Mouse (Mus musculus) gastrocnemius, postnatal 36 days (tissue): Measurements from ENCODE around the gene Cramp1l. TPM values are rescaled to one million over a fixed set of nuclear protein-coding genes. Genes with fewer than 3 reads are reported as not detected.
"Not testable (repeated sequence)": the region's sequence is repeated elsewhere in the genome, so short reads cannot be mapped to it uniquely, and the experiment has no call there.

Experiments used
- DNase-seq, 2 experiments: peaks; one replicate each; pipeline ENCODE4 v3.0.0; 2022
- intact Hi-C: fragments of 180-260 bp; cut with DNase I; formaldehyde crosslinking; loops from one replicate; pipeline ENCODE4 v1.15.1; 2025
- total RNA-seq, 2 experiments: library from RNA; stranded (reverse); gene quantifications; 2 replicates each; pipeline ENCODE4 v1.2.3; 2021

Gene Cramp1l
- total RNA-seq, 2 experiments from 2014 or later = 5.9 to 7.1 TPM

GRCm38 (mm10) chr17:24960852-24961715 is 54.5 kb downstream of the Cramp1l start:
- intact Hi-C loops = no loop called here

GRCm38 (mm10) chr17:24960135-24960851 is 55.3 kb downstream of the Cramp1l start, which contains the start of gene Jpt2:
Gene Jpt2 (minus strand): TSS chr17:24960689.
- DNase-seq = peak; percentile 92 to 98
- intact Hi-C loops = no loop called here

More at GRCm38 (mm10) chr17:24960852-24961715, 54.5 kb downstream of the Cramp1l start:
- no peak for DNase-seq

DNA sequence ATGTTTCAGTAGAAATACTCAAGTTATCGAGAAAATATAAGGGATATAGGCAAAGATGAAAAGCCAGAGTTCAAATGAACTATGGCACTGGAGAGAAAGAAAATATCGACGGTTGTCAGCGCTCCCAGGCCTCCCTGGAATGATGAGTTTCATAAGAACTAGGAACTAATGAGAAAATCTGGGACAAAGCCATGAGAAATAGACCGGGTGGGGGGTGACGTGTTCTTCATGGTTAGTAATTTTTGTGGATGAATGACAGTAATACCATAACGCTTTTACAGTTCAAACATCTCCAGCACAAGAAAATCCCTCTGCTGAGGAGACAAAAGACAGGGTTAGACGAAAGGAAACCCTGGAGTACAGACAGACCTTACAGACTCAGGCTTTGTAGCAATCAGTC is 56.2 kb downstream of the Cramp1l start:
- intact Hi-C loops = no loop called here
- no peak for DNase-seq

GRCm38 (mm10) chr17:24953291-24953690 is 62.3 kb downstream of the Cramp1l start:
- DNase-seq = no peak
- intact Hi-C loops = no loop called here

DNA sequence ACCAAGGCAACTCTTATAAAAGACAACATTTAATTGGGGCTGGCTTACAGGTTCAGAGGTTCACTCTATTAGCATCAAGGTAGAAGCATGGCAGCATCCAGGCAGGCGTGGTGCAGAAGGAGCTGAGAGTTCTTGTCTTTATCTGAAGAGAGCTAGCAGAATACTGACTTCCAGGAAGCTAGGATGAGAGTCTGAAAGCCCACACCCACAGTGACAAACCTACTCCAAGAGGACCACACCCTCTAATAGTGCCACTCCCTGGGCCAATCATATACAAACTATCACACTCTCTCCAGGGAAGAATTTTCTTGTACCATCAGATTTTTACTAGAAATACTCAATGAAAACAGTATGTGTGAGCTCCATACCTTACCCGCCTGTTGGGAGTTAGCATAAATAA is 64.9 kb downstream of the Cramp1l start:
- intact Hi-C loops = no loop called here
- no peak for DNase-seq

GRCm38 (mm10) chr17:24948204-24948603 is 67.4 kb downstream of the Cramp1l start:
- intact Hi-C loops = no loop called here
- no peak for DNase-seq

- DNase-seq, intact Hi-C loops: not testable (repeated sequence)
Observed at GRCm38 (mm10) chr17:24943589-24943988, 72.0 kb downstream of the Cramp1l start.

GRCm38 (mm10) chr17:24943036-24943435 is 72.6 kb downstream of the Cramp1l start:
- intact Hi-C loops = no loop called here

GRCm38 (mm10) chr17:24942453-24942852 is 73.1 kb downstream of the Cramp1l start:
- intact Hi-C loops = not testable (repeated sequence)
- DNase-seq = peak; percentile 20 to 30

More at GRCm38 (mm10) chr17:24943036-24943435, 72.6 kb downstream of the Cramp1l start:
- DNase-seq = no peak

DNA sequence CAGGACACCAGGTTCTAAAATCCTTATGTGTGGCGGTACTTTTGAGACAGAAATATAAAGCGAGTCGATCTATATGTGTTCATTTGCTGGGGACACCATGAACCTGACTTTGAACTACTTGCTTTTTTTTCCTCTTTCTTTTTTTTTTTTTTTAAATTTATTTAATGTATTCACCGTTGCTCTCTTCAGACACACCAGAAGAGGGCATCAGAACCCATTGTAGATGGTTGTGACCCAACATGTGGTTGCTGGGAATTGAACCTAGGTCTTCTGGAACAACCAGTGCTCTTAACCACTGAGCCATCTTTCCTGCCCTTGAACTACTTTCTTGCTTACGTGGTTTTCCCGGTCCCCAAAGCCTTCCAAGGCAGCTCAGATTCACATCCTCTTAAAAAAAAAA is 78.3 kb downstream of the Cramp1l start:
- intact Hi-C loops = loop anchor here (5.0 kb wide), 1 partner anchor 75 kb away; no protein-coding TSS in a partner anchor

GRCm38 (mm10) chr17:24936259-24937237 is 79.0 kb downstream of the Cramp1l start, which contains the start of gene Mapk8ip3:
Gene Mapk8ip3 (minus strand): TSS chr17:24936977.
- DNase-seq = peak; percentile 94 to 96
- intact Hi-C loops = loop anchor here (5.0 kb wide), 1 partner anchor 76 kb away; no protein-coding TSS in a partner anchor

More for the DNA sequence above, 78.3 kb downstream of the Cramp1l start:
- DNase-seq = no peak

DNA sequence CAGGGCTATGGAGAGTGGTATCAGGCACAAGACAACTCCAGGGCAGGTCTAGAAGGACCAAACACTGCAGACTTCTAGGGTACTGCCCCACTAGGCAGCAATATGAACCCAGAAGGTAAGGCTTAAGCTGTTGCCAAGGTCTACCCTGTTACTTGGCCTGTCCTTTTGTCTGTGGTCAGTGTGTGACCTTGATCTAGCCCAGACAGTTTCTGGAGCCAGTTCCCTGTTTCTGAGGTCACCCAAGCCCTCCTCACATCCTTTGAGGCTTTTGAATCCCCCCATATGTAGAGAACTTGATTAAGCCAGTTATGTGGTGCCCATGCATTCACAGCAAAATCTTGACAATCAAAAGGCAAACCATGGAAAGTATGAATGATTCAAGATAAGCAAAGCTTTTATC is 79.9 kb downstream of the Cramp1l start:
- intact Hi-C loops = loop anchor here (5.0 kb wide), 1 partner anchor 77 kb away; no protein-coding TSS in a partner anchor
- no peak for DNase-seq

- DNase-seq = no peak
- intact Hi-C loops = loop anchor here (5.0 kb wide), 1 partner anchor 77 kb away; no protein-coding TSS in a partner anchor
Observed at GRCm38 (mm10) chr17:24934926-24935325, 80.7 kb downstream of the Cramp1l start.

DNA sequence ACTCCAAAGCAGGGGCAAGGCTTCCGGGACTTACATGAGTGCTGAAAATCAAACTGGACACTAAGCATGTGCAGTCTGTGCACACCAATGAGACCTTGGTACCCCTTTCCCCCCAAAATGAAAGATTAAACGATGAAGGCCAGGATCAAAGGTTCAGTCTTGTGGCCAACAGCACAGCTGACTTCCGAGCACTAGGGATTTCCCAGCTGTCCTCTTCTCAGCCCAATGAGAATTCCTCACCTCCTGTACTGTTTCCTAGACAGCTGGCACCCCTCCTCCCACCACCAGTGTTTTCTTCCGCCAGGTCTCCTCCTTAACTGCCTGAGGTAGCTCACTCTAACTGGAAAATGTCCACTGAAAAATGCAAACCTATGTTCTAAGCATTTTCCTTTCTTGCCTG is 82.4 kb downstream of the Cramp1l start:
- intact Hi-C loops = no loop called here
- DNase-seq = no peak

DNA sequence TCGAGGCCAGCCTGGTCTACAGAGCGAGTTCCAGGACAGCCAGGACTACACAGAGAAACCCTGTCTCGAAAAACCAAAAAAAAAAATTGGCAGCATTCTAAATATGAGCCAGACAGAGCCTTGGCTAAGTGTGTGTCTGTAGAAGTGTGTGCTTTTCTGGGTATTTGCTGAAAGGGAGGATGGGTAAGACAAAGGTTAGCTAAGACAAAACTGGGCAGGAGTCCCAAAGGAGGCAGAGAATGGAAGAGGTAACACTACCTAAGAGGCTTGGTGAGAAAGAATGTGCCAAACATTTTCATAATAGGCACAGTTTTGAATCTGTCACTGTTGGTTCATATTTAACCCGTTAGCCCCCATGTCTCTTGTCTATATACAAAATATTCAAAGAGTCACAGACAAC is 83.2 kb downstream of the Cramp1l start:
- intact Hi-C loops = no loop called here
- DNase-seq = no peak

- intact Hi-C loops = no loop called here
- DNase-seq = no peak
Observed at GRCm38 (mm10) chr17:24929506-24929905, 86.1 kb downstream of the Cramp1l start.

- intact Hi-C loops = no loop called here
- DNase-seq = no peak
Observed at GRCm38 (mm10) chr17:24923246-24923645, 92.3 kb downstream of the Cramp1l start.

DNA sequence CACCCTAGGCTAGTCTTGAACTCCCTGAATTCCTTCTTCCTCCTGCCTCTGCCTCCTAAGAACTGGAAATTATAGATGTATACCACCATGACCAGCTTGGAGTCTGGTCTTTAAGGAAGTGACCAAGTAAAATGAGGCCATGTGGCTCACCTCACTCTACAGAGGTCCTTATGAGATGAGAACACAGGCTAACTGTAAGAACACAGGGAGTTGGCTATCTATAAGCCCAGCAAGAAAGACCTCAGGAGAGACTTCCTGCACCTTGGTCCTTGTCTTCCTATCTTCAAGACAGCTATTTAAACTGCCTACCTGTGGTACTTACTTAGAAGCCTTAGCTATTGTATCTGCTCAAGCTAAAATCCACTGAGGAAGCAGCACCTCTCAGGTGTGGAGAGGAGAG is 101.6 kb downstream of the Cramp1l start:
- intact Hi-C loops = no loop called here
- DNase-seq = no peak
